Mouse (Mus musculus) lung, adult 2 months (tissue): Measurements from ENCODE around the gene Zfp839. TPM values are rescaled to one million over a fixed set of nuclear protein-coding genes. Genes with fewer than 3 reads are reported as not detected.

Experiments
- DNase-seq: peaks from one replicate; pipeline ENCODE4 v3.0.0; 2022
- H3K4me1 ChIP-seq: fragments of 200-500 bp; 2 replicates; pipeline ENCODE4 v1.6.1; 2011; ENCODE audit warnings: low read length; ENCODE audit not compliant: control insufficient read depth, insufficient read depth
- H3K4me3 ChIP-seq: fragments of 200-500 bp; replicated peaks from 2 replicates; pipeline ENCODE3; 2011; ENCODE audit warnings: low read depth, mild to moderate bottlenecking, control low read depth, low read length; ENCODE audit errors: extremely low read depth
- CTCF ChIP-seq: fragments of 200-500 bp; IDR thresholded peaks from 2 replicates; pipeline ENCODE4 v1.5.1; 2011; ENCODE audit warnings: mild to moderate bottlenecking, low read length, control low read depth; ENCODE audit not compliant: insufficient read depth
- POLR2A ChIP-seq: fragments of 200-500 bp; IDR thresholded peaks from 2 replicates; pipeline ENCODE4 v1.6.1; 2011; ENCODE audit warnings: low read depth, mild to moderate bottlenecking, control low read depth, low read length, borderline replicate concordance; ENCODE audit errors: extremely low read depth
- WGBS: fragments of 180-500 bp; shearing (Covaris S2); methylation state at CpG from one replicate; pipeline ENCODE4 v1.1.7; 2018; 5-methylcytosine and 5-hydroxymethylcytosine counted together
- polyA plus RNA-seq: library from polyadenylated mRNA; depleted of rRNA; stranded (reverse); fragments of >200 nt; gene quantifications from 2 replicates; pipeline ENCODE4 v1.2.3, GENCODE M21; 2012

Gene Zfp839
- polyA plus RNA-seq, 1 experiment: 5.7 TPM

- TF ChIP-seq POLR2A (no peak), CTCF (no peak)
- Histone ChIP-seq H3K4me1 (no peaks in the 10 kb centered on the region), H3K4me3 (no peak overlapping the region)
- DNase-seq: no peak
- WGBS: 56% methylated on average over 17 of the region's 17 CpGs
These were observed 35.1 kb upstream of the Zfp839 start for GRCm38 (mm10) chr12:110814924-110815323.

- no peak for TF ChIP-seq POLR2A
- TF ChIP-seq CTCF: no peak
- no peak overlapping the region for H3K4me3 ChIP-seq
- H3K4me1 ChIP-seq: no peaks in the 10 kb centered on the region
- no peak for DNase-seq
- 59% methylated on average over 2 of the region's 2 CpGs for whole genome bisulfite sequencing
These were observed 33.2 kb upstream of the Zfp839 start for GRCm38 (mm10) chr12:110816833-110817232.

GRCm38 (mm10) chr12:110819367-110819766 lies 30.7 kb upstream of the Zfp839 start:
- 65% methylated on average over 8 of the region's 8 CpGs for WGBS
- DNase-seq: no peak
- H3K4me3 ChIP-seq: no peak overlapping the region
- no peaks in the 10 kb centered on the region for H3K4me1 ChIP-seq
- no peak for TF ChIP-seq CTCF
- no peak for TF ChIP-seq POLR2A

GRCm38 (mm10) chr12:110821787-110822186 lies 28.3 kb upstream of the Zfp839 start:
- H3K4me1 ChIP-seq: no peaks in the 10 kb centered on the region
- 84% methylated on average over 2 of the region's 2 CpGs for WGBS
- H3K4me3 ChIP-seq: no peak overlapping the region
- TF ChIP-seq CTCF (no peak), POLR2A (no peak)
- no peak for DNase-seq

- Histone ChIP-seq H3K4me1 (no peaks in the 10 kb centered on the region), H3K4me3 (no peak overlapping the region)
- DNase-seq: no peak
- 73% methylated on average over 7 of the region's 7 CpGs for WGBS
- TF ChIP-seq POLR2A: no peak
- TF ChIP-seq CTCF: no peak
These were observed 27.7 kb upstream of the Zfp839 start for GRCm38 (mm10) chr12:110822366-110822765.

GRCm38 (mm10) chr12:110828908-110829307 lies 21.1 kb upstream of the Zfp839 start:
- WGBS: 96% methylated on average over 4 of the region's 4 CpGs
- no peaks in the 10 kb centered on the region for H3K4me1 ChIP-seq
- DNase-seq: no peak
- no peak overlapping the region for H3K4me3 ChIP-seq
- no peak for TF ChIP-seq CTCF
- TF ChIP-seq POLR2A: no peak

GRCm38 (mm10) chr12:110830293-110831024 lies 19.6 kb upstream of the Zfp839 start:
- H3K4me1 ChIP-seq: no peaks in the 10 kb centered on the region
- 80% methylated on average over 10 of the region's 11 CpGs for WGBS
- DNase-seq: no peak
- TF ChIP-seq CTCF (no peak), POLR2A (no peak)
- H3K4me3 ChIP-seq: no peak overlapping the region

- Histone ChIP-seq H3K4me1 (no peaks in the 10 kb centered on the region), H3K4me3 (no peak overlapping the region)
- no peak for DNase-seq
- WGBS: 96% methylated on average over 3 of the region's 3 CpGs
- no peak for TF ChIP-seq POLR2A
These were observed 14.9 kb upstream of the Zfp839 start for GRCm38 (mm10) chr12:110835182-110835581.

- 0 out of 2 replicates have a peak, but pooled peaks cover 2% of the 10 kb centered on the region for H3K4me1 ChIP-seq
- WGBS: 44% methylated on average over 6 of the region's 6 CpGs
- no peak for TF ChIP-seq POLR2A
- TF ChIP-seq CTCF: no peak
- H3K4me3 ChIP-seq: no peak overlapping the region
- DNase-seq: no peak
These were observed 13.3 kb upstream of the Zfp839 start for GRCm38 (mm10) chr12:110836729-110837128.

GRCm38 (mm10) chr12:110837192-110837841 lies 12.7 kb upstream of the Zfp839 start:
- TF ChIP-seq CTCF: no peak
- no peak for TF ChIP-seq POLR2A
- 41% methylated on average over 5 of the region's 5 CpGs for WGBS

GRCm38 (mm10) chr12:110837850-110838249 lies 12.2 kb upstream of the Zfp839 start:
- 0 out of 2 replicates have a peak, but pooled peaks cover 2% of the 10 kb centered on the region for H3K4me1 ChIP-seq
- no peak for DNase-seq
- WGBS: 87% methylated on average over 8 of the region's 8 CpGs
- TF ChIP-seq CTCF: no peak
- no peak for TF ChIP-seq POLR2A
- no peak overlapping the region for H3K4me3 ChIP-seq

More at GRCm38 (mm10) chr12:110837192-110837841, 12.7 kb upstream of the Zfp839 start:
- no peak overlapping the region for H3K4me3 ChIP-seq
- DNase-seq: no peak
- 0 out of 2 replicates have a peak, but pooled peaks cover 2% of the 10 kb centered on the region for H3K4me1 ChIP-seq
